Mouse (Mus musculus) hindbrain, postnatal 0 days (tissue): ENCODE measurements around the gene Phf24. TPM values are rescaled to one million over a fixed set of nuclear protein-coding genes. Genes with fewer than 3 reads are reported as not detected.

Experiments used
- ATAC-seq: fragments of 200-750 bp; cut with Nextera tagmentation; 2 replicates; pipeline ENCODE4 v1.8.0; 2017; ENCODE audit warnings: mild to moderate bottlenecking, moderate TSS enrichment, moderate library complexity
- DNase-seq: peaks from one replicate; pipeline ENCODE4 v3.0.0-alpha.2; 2015; ENCODE audit warnings: low spot score
- H3K27ac ChIP-seq: fragments of 300-500 bp; sonication (generic); 2 replicates; pipeline ENCODE4 v1.5.1; 2014; ENCODE audit warnings: mild to moderate bottlenecking
- H3K27me3 ChIP-seq: fragments of 300-500 bp; sonication (generic); 2 replicates; pipeline ENCODE4 v1.6.1; 2014; ENCODE audit warnings: low read length, mixed read lengths; ENCODE audit not compliant: insufficient read depth
- H3K36me3 ChIP-seq: fragments of 300-500 bp; sonication (generic); 2 replicates; pipeline ENCODE4 v1.6.1; 2014; ENCODE audit warnings: low read length, mixed read lengths; ENCODE audit not compliant: insufficient read depth
- H3K4me1 ChIP-seq: fragments of 300-500 bp; sonication (generic); 2 replicates; pipeline ENCODE4 v1.6.1; 2014; ENCODE audit warnings: antibody characterized with exemption, low read length, mixed read lengths; ENCODE audit not compliant: insufficient read depth
- H3K4me2 ChIP-seq: fragments of 300-500 bp; sonication (generic); 2 replicates; pipeline ENCODE4 v1.6.1; 2014; ENCODE audit warnings: low read depth, mild to moderate bottlenecking, low read length, moderate library complexity, mixed read lengths
- H3K4me3 ChIP-seq: fragments of 300-500 bp; sonication (generic); 2 replicates; pipeline ENCODE4 v1.5.1; 2014; ENCODE audit warnings: low read length
- H3K9ac ChIP-seq: fragments of 300-500 bp; sonication (generic); replicated peaks from 2 replicates; pipeline ENCODE4 v1.6.1; 2014; ENCODE audit warnings: mild to moderate bottlenecking, low read length, moderate library complexity, mixed read lengths
- H3K9me3 ChIP-seq: fragments of 300-500 bp; sonication (generic); 2 replicates; pipeline ENCODE4 v1.6.1; 2016; ENCODE audit warnings: low read length, mixed read lengths
- CTCF ChIP-seq: IDR thresholded peaks from 2 replicates; pipeline ENCODE4 v1.5.1; 2016; ENCODE audit warnings: antibody characterized with exemption, control low read depth, low read depth
- WGBS: fragments of 180-500 bp; shearing (Covaris S2); extraction: QIAGEN DNeasy Blood & Tissue Kit; methylation state at CpG from one replicate; pipeline ENCODE4 v1.1.7; 2014; 5-methylcytosine and 5-hydroxymethylcytosine counted together
- polyA plus RNA-seq: library from polyadenylated mRNA; unstranded; fragments of >200 nt; fragmentation: Nextera tagmentation; extraction: Ambion mirVana; gene quantifications from 2 replicates; pipeline ENCODE4 v1.2.1, GENCODE M21; 2015
- total RNA-seq: library from RNA; depleted of rRNA; stranded (reverse); fragments of >200 nt; gene quantifications from 2 replicates; pipeline ENCODE4 v1.2.3, GENCODE M21; 2014

Gene Phf24
- total and polyA plus RNA-seq, 2 experiments from 2014 or later, result 38.6 to 130 TPM

- H3K27ac ChIP-seq, result no peak overlapping the region
- no peaks in the 10 kb centered on the region for H3K36me3 ChIP-seq
- 67% methylated on average over 2 of the region's 2 CpGs for WGBS
- H3K4me3 ChIP-seq, result no peak overlapping the region
- no peak overlapping the region for H3K4me2 ChIP-seq
- ATAC-seq (no peak), DNase-seq (no peak)
- H3K9ac ChIP-seq, result no peak overlapping the region
- H3K27me3 ChIP-seq, result no peaks in the 10 kb centered on the region
- TF ChIP-seq CTCF, result no peak
- H3K4me1 ChIP-seq, result no peaks in the 10 kb centered on the region
- no peaks in the 10 kb centered on the region for H3K9me3 ChIP-seq
These were observed 5.1 kb downstream of the Phf24 start for GRCm38 (mm10) chr4:42921536-42921935.

- no peak overlapping the region for H3K27ac ChIP-seq
- H3K4me2 ChIP-seq, result no peak overlapping the region
- H3K9ac ChIP-seq, result no peak overlapping the region
- peak; percentile 42 for DNase-seq
- no peaks in the 10 kb centered on the region for H3K9me3 ChIP-seq
- H3K27me3 ChIP-seq, result no peaks in the 10 kb centered on the region
- no peak for TF ChIP-seq CTCF
- H3K4me1 ChIP-seq, result no peaks in the 10 kb centered on the region
- 62% methylated on average over 6 of the region's 6 CpGs for WGBS
- no peak overlapping the region for H3K4me3 ChIP-seq
- 0 out of 2 replicates have a peak, but pooled peaks have one; percentile 13 for ATAC-seq
- no peaks in the 10 kb centered on the region for H3K36me3 ChIP-seq
These were observed 5.6 kb downstream of the Phf24 start for GRCm38 (mm10) chr4:42922056-42922455.

GRCm38 (mm10) chr4:42922461-42922860 lies 6.0 kb downstream of the Phf24 start:
- H3K27me3 ChIP-seq, result no peaks in the 10 kb centered on the region
- WGBS, result 87% methylated on average over 8 of the region's 8 CpGs
- no peak overlapping the region for H3K4me2 ChIP-seq
- H3K4me3 ChIP-seq, result no peak overlapping the region
- H3K27ac ChIP-seq, result no peak overlapping the region
- H3K9me3 ChIP-seq, result no peaks in the 10 kb centered on the region
- ATAC-seq, result no peak
- H3K4me1 ChIP-seq, result no peaks in the 10 kb centered on the region
- no peaks in the 10 kb centered on the region for H3K36me3 ChIP-seq
- no peak overlapping the region for H3K9ac ChIP-seq
- no peak for TF ChIP-seq CTCF
- no peak for DNase-seq

- DNase-seq, result no peak
- ATAC-seq, result no peak
- Histone ChIP-seq H3K27ac (no peak overlapping the region), H3K9ac (no peak overlapping the region), H3K27me3 (no peaks in the 10 kb centered on the region), H3K4me3 (no peak overlapping the region), H3K4me1 (no peaks in the 10 kb centered on the region), H3K4me2 (no peak overlapping the region), H3K9me3 (no peaks in the 10 kb centered on the region), H3K36me3 (no peaks in the 10 kb centered on the region)
- WGBS, result 70% methylated on average over 13 of the region's 13 CpGs
- no peak for TF ChIP-seq CTCF
These were observed 7.7 kb downstream of the Phf24 start for GRCm38 (mm10) chr4:42924095-42924710.

- no peak overlapping the region for H3K27ac ChIP-seq
- ATAC-seq (no peak), DNase-seq (no peak)
- 83% methylated on average over 5 of the region's 5 CpGs for WGBS
- no peaks in the 10 kb centered on the region for H3K9me3 ChIP-seq
- H3K4me3 ChIP-seq, result no peak overlapping the region
- no peak overlapping the region for H3K9ac ChIP-seq
- no peak overlapping the region for H3K4me2 ChIP-seq
- no peaks in the 10 kb centered on the region for H3K36me3 ChIP-seq
- H3K27me3 ChIP-seq, result no peaks in the 10 kb centered on the region
- no peaks in the 10 kb centered on the region for H3K4me1 ChIP-seq
- 0 out of 2 replicates have a peak, but pooled peaks have one; percentile 13 for TF ChIP-seq CTCF
These were observed 11.7 kb downstream of the Phf24 start for GRCm38 (mm10) chr4:42928209-42928608.

GRCm38 (mm10) chr4:42928952-42929351 lies 12.5 kb downstream of the Phf24 start:
- Histone ChIP-seq H3K27me3 (no peaks in the 10 kb centered on the region), H3K9me3 (no peaks in the 10 kb centered on the region), H3K27ac (no peak overlapping the region), H3K4me2 (no peak overlapping the region), H3K4me3 (no peak overlapping the region), H3K4me1 (no peaks in the 10 kb centered on the region), H3K9ac (no peak overlapping the region), H3K36me3 (no peaks in the 10 kb centered on the region)
- no peak for TF ChIP-seq CTCF
- DNase-seq (no peak), ATAC-seq (no peak)
- 91% methylated on average over 9 of the region's 9 CpGs for WGBS

- Histone ChIP-seq H3K27me3 (no peaks in the 10 kb centered on the region), H3K4me1 (no peaks in the 10 kb centered on the region), H3K9ac (no peak overlapping the region), H3K36me3 (peaks cover 4% of the 10 kb centered on the region; the same call in 1 of the 2 replicates), H3K9me3 (no peaks in the 10 kb centered on the region), H3K27ac (no peak overlapping the region), H3K4me3 (no peak overlapping the region), H3K4me2 (no peak overlapping the region)
- no peak for TF ChIP-seq CTCF
- DNase-seq (no peak), ATAC-seq (no peak)
- 57% methylated on average over 8 of the region's 8 CpGs for WGBS
These were observed 15.9 kb downstream of the Phf24 start for GRCm38 (mm10) chr4:42932229-42932969.
